Mouse (Mus musculus): ENCODE data around the gene Gpat2. TPM values are rescaled to one million over a fixed set of nuclear protein-coding genes. Genes with fewer than 3 reads are reported as not detected.

Gpat2 gene
- total and polyA plus RNA-seq, 3 experiments: not detected

DNA sequence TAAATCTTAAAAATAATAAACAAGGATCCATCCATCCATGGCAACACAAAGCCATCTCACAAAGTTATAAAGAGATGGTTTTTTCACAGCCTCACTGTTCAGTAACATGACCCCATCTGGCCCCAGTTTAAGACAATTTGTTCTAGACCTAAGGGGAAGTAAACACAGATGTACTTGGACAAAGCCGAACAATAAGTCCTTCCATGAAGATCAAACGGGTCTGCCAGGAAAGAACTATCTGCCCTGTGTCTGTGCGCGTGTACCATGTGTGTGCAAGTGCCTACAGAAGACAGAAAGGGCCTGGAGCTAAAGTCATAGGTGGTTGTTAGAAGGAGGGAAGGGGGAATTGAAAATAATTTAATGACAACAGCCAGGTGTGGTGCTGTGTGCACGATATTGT is 45.2 kb downstream of the Gpat2 start:
- Histone ChIP-seq H3K27me3 (ENCODE audit: insufficient read depth, low read length) (peaks cover 5% of the 10 kb centered on the region), H3K4me3 (ENCODE audit: low read depth, low read length) (no peak overlapping the region), H3K9me3 (replicated peaks) (no peaks in the 10 kb centered on the region), H3K36me3 (replicated peaks) (no peaks in the 10 kb centered on the region), H3K4me1 (ENCODE audit: insufficient read depth, low read depth, low read length) (no peaks in the 10 kb centered on the region)
- TF ChIP-seq POLR2AphosphoS5 (IDR thresholded peaks at IDR 0.05; ENCODE audit: insufficient replicate concordance, low read depth, low read length) (no peak), TAL1 (conservative IDR thresholded peaks at IDR 0.05; ENCODE audit: low read depth, low read length) (no peak), GATA1 (IDR thresholded peaks at IDR 0.05; ENCODE audit: borderline replicate concordance, low read length) (no peak), CTCF (IDR thresholded peaks at IDR 0.05; ENCODE audit: low read depth, low read length) (no peak), GATA2 (IDR thresholded peaks at IDR 0.05; ENCODE audit: borderline replicate concordance, low read depth, low read length) (no peak)
- no peak for ATAC-seq (ENCODE audit: extremely low read depth, insufficient number of reproducible peaks, low FRiP score, poor library complexity, severe bottlenecking)
- DNase-seq (ENCODE audit: low spot score): no peak

GRCm38 (mm10) chr2:127470661-127471060 is 45.7 kb downstream of the Gpat2 start:
- H3K9me3 ChIP-seq (replicated peaks): no peaks in the 10 kb centered on the region
- DNase-seq (ENCODE audit: low spot score) (no peak), ATAC-seq (ENCODE audit: extremely low read depth, insufficient number of reproducible peaks, low FRiP score, poor library complexity, severe bottlenecking) (no peak)
- H3K27me3 ChIP-seq (ENCODE audit: insufficient read depth, low read length): peaks cover 5% of the 10 kb centered on the region
- no peak overlapping the region for H3K4me3 ChIP-seq (ENCODE audit: low read depth, low read length)
- H3K4me1 ChIP-seq (ENCODE audit: insufficient read depth, low read depth, low read length): no peaks in the 10 kb centered on the region
- TF ChIP-seq GATA2 (IDR thresholded peaks at IDR 0.05; ENCODE audit: borderline replicate concordance, low read depth, low read length) (no peak), GATA1 (IDR thresholded peaks at IDR 0.05; ENCODE audit: borderline replicate concordance, low read length) (no peak), POLR2AphosphoS5 (IDR thresholded peaks at IDR 0.05; ENCODE audit: insufficient replicate concordance, low read depth, low read length) (no peak), TAL1 (conservative IDR thresholded peaks at IDR 0.05; ENCODE audit: low read depth, low read length) (no peak), CTCF (IDR thresholded peaks at IDR 0.05; ENCODE audit: low read depth, low read length) (no peak)
- H3K36me3 ChIP-seq (replicated peaks): no peaks in the 10 kb centered on the region

DNA sequence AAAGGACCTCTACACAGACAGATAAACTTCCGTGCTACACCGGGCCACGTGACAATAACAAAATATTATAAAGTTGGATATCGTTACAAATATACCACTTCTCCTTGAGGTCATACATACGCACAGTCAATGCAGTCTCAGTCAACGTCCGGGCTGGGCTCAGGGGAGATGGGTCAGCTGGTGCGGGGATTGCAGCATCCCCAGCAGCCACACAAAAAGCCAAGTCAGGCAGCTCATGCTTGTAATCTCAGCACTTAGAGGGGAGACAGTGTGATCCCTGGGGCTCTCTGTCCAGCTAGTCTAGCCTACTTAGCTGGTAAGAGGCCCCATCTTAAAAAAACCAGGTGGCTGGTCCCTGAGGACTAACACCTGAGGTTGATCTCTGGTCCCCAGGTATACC is 46.3 kb downstream of the Gpat2 start:
- TF ChIP-seq CTCF (IDR thresholded peaks at IDR 0.05; ENCODE audit: low read depth, low read length) (no peak), GATA1 (IDR thresholded peaks at IDR 0.05; ENCODE audit: borderline replicate concordance, low read length) (no peak), TAL1 (conservative IDR thresholded peaks at IDR 0.05; ENCODE audit: low read depth, low read length) (no peak), GATA2 (IDR thresholded peaks at IDR 0.05; ENCODE audit: borderline replicate concordance, low read depth, low read length) (no peak), POLR2AphosphoS5 (IDR thresholded peaks at IDR 0.05; ENCODE audit: insufficient replicate concordance, low read depth, low read length) (no peak)
- DNase-seq (ENCODE audit: low spot score): no peak
- no peaks in the 10 kb centered on the region for H3K4me1 ChIP-seq (ENCODE audit: insufficient read depth, low read depth, low read length)
- ATAC-seq (ENCODE audit: extremely low read depth, insufficient number of reproducible peaks, low FRiP score, poor library complexity, severe bottlenecking): no peak
- H3K36me3 ChIP-seq (replicated peaks): no peaks in the 10 kb centered on the region
- H3K9me3 ChIP-seq (replicated peaks): no peaks in the 10 kb centered on the region
- peaks cover 2% of the 10 kb centered on the region; the same call in 1 of the 2 replicates for H3K27me3 ChIP-seq (ENCODE audit: insufficient read depth, low read length)
- no peak overlapping the region for H3K4me3 ChIP-seq (ENCODE audit: low read depth, low read length)

DNA sequence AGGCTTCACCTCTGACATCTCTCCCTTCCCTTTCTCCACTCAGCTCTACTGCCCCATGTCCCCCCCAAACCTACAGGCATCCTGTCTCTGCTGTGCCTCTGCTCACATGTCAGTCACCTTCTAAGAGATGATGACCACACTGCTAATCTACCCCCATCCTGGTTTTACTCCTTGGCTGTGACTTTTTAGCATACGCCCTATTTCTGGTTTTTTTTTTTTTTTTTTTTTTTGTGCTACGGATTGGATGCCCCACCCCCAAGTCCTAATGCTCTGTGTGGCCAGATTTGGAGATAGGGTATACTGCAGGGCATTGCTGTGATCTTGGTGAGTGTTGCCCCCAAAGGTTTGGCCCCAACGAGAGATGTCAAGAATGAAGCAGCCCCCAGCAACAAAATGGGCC is 47.3 kb downstream of the Gpat2 start:
- no peak for DNase-seq (ENCODE audit: low spot score)
- no peaks in the 10 kb centered on the region for H3K9me3 ChIP-seq (replicated peaks)
- H3K36me3 ChIP-seq (replicated peaks): no peaks in the 10 kb centered on the region
- TF ChIP-seq GATA1 (IDR thresholded peaks at IDR 0.05; ENCODE audit: borderline replicate concordance, low read length) (no peak), POLR2AphosphoS5 (IDR thresholded peaks at IDR 0.05; ENCODE audit: insufficient replicate concordance, low read depth, low read length) (no peak), CTCF (IDR thresholded peaks at IDR 0.05; ENCODE audit: low read depth, low read length) (no peak), TAL1 (conservative IDR thresholded peaks at IDR 0.05; ENCODE audit: low read depth, low read length) (no peak), GATA2 (IDR thresholded peaks at IDR 0.05; ENCODE audit: borderline replicate concordance, low read depth, low read length) (no peak)
- 0 out of 2 replicates have a peak, but pooled peaks cover 2% of the 10 kb centered on the region for H3K27me3 ChIP-seq (ENCODE audit: insufficient read depth, low read length)
- no peaks in the 10 kb centered on the region for H3K4me1 ChIP-seq (ENCODE audit: insufficient read depth, low read depth, low read length)
- H3K4me3 ChIP-seq (ENCODE audit: low read depth, low read length): no peak overlapping the region
- no peak for ATAC-seq (ENCODE audit: extremely low read depth, insufficient number of reproducible peaks, low FRiP score, poor library complexity, severe bottlenecking)

DNA sequence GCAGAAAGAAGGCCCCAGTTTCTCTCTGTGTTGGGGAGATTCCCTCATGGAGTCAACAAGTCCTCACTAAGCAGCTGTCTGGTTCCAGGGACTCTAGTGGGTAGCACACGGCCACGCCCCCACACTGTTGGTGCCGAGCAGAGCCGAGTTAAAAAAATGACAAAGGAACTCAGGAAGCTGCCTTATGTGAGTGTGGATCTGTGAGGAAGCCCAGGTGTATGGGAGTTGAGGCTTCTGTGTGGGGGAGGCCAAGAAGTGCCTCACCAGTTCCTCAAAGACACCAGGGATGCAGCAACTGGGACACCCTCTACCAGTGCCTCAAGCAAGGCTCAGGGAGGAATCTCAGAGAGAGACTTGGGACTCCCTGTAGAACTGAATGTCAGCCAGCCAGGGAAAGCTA is 54.2 kb downstream of the Gpat2 start:
- H3K4me1 ChIP-seq (ENCODE audit: insufficient read depth, low read depth, low read length): no peaks in the 10 kb centered on the region; the same call in 1 of the 2 replicates
- no peaks in the 10 kb centered on the region for H3K9me3 ChIP-seq (replicated peaks)
- DNase-seq (ENCODE audit: low spot score) (no peak), ATAC-seq (ENCODE audit: extremely low read depth, insufficient number of reproducible peaks, low FRiP score, poor library complexity, severe bottlenecking) (no peak)
- H3K4me3 ChIP-seq (ENCODE audit: low read depth, low read length): no peak overlapping the region
- H3K36me3 ChIP-seq (replicated peaks): no peaks in the 10 kb centered on the region
- TF ChIP-seq TAL1 (conservative IDR thresholded peaks at IDR 0.05; ENCODE audit: low read depth, low read length) (no peak), GATA2 (IDR thresholded peaks at IDR 0.05; ENCODE audit: borderline replicate concordance, low read depth, low read length) (no peak), CTCF (IDR thresholded peaks at IDR 0.05; ENCODE audit: low read depth, low read length) (no peak), POLR2AphosphoS5 (IDR thresholded peaks at IDR 0.05; ENCODE audit: insufficient replicate concordance, low read depth, low read length) (no peak), GATA1 (IDR thresholded peaks at IDR 0.05; ENCODE audit: borderline replicate concordance, low read length) (no peak)
- H3K27me3 ChIP-seq (ENCODE audit: insufficient read depth, low read length): peaks cover 35% of the 10 kb centered on the region

- no peaks in the 10 kb centered on the region for H3K9me3 ChIP-seq (replicated peaks)
- DNase-seq (ENCODE audit: low spot score) (no peak), ATAC-seq (ENCODE audit: extremely low read depth, insufficient number of reproducible peaks, low FRiP score, poor library complexity, severe bottlenecking) (no peak)
- peaks cover 40% of the 10 kb centered on the region for H3K27me3 ChIP-seq (ENCODE audit: insufficient read depth, low read length)
- no peaks in the 10 kb centered on the region; the same call in 1 of the 2 replicates for H3K4me1 ChIP-seq (ENCODE audit: insufficient read depth, low read depth, low read length)
- TF ChIP-seq TAL1 (conservative IDR thresholded peaks at IDR 0.05; ENCODE audit: low read depth, low read length) (no peak), GATA1 (IDR thresholded peaks at IDR 0.05; ENCODE audit: borderline replicate concordance, low read length) (no peak), CTCF (IDR thresholded peaks at IDR 0.05; ENCODE audit: low read depth, low read length) (no peak), POLR2AphosphoS5 (IDR thresholded peaks at IDR 0.05; ENCODE audit: insufficient replicate concordance, low read depth, low read length) (no peak)
- H3K36me3 ChIP-seq (replicated peaks): no peaks in the 10 kb centered on the region
- no peak overlapping the region for H3K4me3 ChIP-seq (ENCODE audit: low read depth, low read length)
Measured at GRCm38 (mm10) chr2:127479763-127480162, 54.8 kb downstream of the Gpat2 start.

All from G1E (cell line).